Mouse (Mus musculus) large intestine, adult 2 months (tissue): Measurements from ENCODE around the gene Eif3d. TPM values are rescaled to one million over a fixed set of nuclear protein-coding genes. Genes with fewer than 3 reads are reported as not detected.

Source experiments
- DNase-seq: peaks from one replicate; pipeline ENCODE4 v3.0.0-alpha.2; 2012; ENCODE audit warnings: low read depth, low spot score
- WGBS: fragments of 180-500 bp; shearing (Covaris S2); methylation state at CpG from one replicate; pipeline ENCODE4 v1.1.7; 2018; 5-methylcytosine and 5-hydroxymethylcytosine counted together
- polyA plus RNA-seq: library from polyadenylated mRNA; depleted of rRNA; stranded (reverse); fragments of >200 nt; gene quantifications from 2 replicates; pipeline ENCODE4 v1.2.3, GENCODE M21; 2012

Gene Eif3d
- polyA plus RNA-seq, 1 experiment = 112 TPM

DNA sequence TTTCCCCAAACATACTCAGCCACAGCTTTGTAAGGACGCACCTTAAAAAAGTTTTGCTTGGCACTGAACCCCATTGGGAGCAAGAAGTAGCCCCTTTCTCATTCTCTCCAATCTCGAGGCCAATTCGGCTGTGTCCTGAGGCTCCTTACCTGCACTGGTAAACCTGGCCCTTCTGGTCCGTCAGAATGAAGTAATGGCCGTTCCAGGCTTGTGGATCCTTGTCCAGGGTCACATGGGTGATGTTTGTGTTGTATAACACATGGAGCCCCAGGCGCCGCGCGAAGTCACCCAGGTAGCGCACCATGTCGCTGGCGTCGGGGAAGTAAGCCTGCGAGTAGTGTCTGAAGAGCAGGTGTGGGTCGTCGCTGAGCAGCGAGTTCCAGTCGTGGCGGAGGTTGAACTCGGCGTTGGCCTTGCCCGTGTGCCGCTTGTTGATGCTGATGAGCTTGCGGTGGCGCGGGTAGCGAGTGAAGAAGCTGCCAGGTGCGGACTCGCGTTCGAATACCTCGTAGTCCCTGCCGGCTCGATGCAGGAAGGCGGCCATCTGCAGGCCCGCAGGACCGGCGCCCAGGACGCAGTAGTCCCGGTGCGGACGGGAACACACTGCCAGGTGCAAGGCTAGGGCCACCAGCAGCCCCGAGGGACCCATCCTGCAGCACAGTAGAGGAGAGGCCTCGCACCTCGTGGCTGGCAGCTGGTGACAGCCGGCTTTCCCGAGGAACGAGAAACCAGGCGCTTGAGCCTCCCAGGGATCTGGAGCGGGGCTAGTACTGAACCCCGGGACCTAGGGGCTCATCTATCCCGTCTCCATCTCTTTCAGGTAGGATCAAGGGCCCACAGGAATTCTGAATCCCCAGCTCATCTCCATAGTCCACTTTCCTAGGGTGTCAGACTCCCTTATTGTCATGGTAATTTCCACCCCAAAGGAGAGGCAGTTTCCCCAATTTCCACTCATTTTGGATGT lies 14.9 kb downstream of the Eif3d start:
- no peak for DNase-seq
- WGBS = 13% methylated on average over 52 of the region's 52 CpGs

DNA sequence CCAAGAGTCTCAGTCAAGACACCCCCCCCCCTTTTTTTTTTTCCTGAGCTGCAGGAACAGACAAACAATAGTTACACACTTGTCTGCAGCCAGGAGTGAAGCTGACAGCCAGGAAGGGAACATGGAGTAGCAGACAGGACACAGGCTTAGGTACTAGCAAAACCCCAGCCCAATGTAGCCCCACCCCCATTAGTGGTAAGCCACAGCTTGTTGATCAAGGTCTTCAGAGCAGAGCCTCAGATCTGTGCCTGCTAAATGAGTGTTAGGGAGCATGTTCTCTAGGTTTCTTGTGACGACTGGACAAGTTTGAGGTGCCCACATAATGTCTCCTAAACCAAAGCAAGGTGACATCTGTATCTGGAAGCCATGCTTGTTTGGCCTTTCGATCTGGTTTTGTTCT lies 16.3 kb downstream of the Eif3d start:
- 92% methylated on average over 2 of the region's 2 CpGs for whole genome bisulfite sequencing
- no peak for DNase-seq

DNA sequence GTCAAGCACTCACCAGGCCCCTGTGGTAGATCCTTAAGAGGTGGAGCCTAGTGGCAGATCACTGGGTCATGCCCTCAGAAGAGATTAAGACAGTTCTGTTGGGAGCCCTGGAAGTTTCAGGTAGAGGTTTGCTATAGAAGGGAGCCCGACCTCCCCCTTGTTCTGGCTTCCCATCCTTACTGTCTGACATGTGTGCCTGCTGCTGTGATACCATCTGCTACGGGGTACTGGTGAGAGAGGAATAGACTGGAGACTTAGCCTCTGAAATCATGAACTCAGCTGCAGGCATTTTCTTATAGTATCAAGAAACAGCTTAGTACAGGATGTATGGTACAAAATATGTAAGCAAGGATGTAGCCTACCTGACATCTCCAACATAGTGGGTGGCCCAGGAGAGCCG lies 17.7 kb downstream of the Eif3d start:
- WGBS = 83% methylated on average over 3 of the region's 3 CpGs
- DNase-seq = no peak

DNA sequence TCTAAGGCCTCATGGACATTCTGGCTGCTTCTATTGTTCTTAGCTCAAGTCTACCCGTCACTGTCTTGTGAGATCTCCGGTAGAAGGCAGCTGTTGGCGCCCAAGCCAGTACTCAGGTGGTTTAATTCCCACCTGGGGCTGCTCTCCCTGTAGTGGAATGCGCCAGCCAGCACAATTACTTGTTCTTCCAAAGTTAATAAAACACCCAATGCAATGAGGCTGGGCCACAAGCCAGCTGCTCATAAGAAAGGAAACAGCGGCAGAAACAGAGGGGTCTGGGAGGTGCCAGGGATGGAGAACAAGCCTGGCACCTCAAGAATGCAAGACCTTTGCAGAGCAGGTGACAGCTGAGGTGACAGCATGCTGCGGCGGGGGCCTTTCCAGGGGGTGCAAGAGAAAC lies 21.6 kb downstream of the Eif3d start:
- no peak for DNase-seq

DNA sequence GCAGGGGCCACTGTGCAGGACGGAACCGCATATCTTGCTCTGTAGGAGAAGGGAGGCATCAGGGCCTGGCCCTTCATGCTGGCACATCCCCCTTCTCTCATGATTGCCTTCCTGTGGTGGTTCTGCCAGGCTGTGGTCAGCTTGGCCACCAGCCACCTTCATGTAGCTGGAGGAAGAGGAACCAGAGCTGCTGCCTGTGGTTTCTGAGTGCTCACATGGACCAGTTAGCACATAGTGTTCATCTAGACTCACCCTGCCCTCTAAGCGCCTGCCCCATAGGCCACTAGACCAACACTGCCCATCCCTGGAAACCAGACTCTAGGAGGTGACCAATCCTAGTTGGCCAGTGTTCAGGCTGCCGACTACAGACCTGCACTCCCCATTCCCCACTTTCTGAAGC lies 24.9 kb downstream of the Eif3d start:
- 84% methylated on average over 4 of the region's 4 CpGs for WGBS
- DNase-seq = no peak

More for the DNA sequence above, 21.6 kb downstream of the Eif3d start:
- 38% methylated on average over 7 of the region's 7 CpGs for WGBS

DNA sequence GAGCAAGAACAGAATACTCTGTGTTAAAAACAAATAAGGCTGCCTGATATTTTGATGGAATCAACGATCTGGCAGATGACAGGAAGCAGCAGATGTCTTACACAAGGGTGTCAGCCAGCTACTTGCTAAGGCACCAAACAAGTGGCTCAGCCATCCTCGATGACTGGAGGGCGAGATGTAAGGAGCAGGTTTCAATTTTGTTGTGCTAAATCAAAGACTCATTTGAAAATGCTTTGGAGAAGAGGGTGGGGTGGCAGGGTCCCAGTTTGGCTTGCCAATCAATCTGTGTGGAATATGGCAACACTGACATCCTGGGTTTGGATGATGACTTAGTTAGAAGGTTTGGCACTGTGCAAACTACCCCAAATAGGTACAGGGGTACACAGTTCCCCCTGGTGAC lies 29.1 kb downstream of the Eif3d start:
- no peak for DNase-seq
- 84% methylated on average over 3 of the region's 3 CpGs for WGBS

DNA sequence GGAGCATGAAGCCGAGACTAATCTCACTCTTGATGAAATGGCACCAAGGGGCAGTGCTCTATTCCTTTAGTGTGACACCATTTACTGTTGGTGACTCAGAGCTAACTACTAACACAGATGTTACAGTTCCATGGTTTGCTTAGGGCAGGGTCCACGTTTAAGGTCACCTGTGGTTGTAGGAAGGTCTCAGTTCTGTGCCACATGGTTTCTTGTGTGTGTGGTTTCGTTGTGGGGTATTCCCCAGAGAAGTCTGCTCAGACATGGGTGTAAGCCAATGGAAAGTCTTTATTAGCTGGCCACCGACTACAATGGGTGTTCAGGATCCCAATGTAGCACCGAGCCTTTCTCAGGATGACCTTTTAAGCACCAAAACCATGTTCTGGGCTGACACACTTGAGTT lies 32.1 kb downstream of the Eif3d start:
- WGBS = 49% methylated on average over 5 of the region's 5 CpGs

DNA sequence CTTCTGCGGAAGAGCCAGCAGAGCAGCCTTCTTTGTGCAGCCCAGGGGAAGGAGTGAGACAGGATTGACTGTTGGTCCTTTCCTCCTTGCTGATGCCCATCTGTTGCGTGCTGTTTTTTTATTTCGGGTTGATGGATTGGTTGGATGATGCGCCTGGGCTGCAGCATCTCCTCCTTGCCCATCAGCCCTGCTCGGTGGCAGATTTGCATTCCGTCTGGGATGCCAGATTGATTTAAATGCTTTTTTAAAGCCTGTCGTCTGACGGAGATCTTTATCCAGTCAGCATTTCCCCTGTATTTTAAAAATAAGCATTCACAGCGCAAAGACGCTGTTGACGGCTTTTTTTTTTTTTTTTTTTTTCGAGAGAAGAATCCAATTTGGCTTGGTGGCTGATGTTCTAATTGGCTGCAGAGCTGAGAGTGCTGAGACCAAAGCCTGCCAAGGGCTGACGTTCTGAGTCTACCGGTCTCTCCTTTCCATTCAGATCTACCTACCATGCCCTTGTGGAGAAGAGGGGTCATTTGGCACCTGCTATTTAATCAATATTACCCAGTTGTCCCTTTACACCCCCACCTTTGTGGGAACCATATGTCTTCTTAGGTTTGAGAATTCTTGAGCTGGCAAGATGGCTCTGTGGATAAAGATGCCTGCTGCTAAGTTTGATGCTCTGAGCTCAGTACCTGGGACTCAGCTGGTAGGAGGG lies 34.8 kb downstream of the Eif3d start:
- WGBS = 87% methylated on average over 14 of the region's 14 CpGs
- DNase-seq = no peak

More for the DNA sequence above, 32.1 kb downstream of the Eif3d start:
- DNase-seq = no peak

DNA sequence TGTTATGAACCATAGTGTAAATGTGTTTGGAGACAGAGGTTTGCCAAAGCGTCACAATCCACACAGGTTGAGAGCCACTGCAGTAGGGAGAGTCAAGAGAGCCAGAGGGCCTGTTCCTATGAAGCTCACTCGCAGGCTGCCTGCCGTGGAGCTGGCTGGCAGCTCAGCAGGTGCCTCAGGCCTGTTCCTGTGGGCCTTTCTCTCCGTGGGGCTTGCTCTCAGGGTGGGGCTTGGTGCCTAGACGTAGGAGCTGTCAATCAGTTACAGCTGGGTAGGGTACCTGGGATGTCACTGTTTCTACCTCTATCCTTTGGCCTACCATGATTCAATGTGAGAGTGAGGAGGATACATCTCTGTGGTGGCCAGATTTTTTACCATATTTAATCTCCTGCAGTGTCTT lies 35.6 kb downstream of the Eif3d start:
- WGBS = 81% methylated on average over 5 of the region's 5 CpGs
- DNase-seq = no peak

DNA sequence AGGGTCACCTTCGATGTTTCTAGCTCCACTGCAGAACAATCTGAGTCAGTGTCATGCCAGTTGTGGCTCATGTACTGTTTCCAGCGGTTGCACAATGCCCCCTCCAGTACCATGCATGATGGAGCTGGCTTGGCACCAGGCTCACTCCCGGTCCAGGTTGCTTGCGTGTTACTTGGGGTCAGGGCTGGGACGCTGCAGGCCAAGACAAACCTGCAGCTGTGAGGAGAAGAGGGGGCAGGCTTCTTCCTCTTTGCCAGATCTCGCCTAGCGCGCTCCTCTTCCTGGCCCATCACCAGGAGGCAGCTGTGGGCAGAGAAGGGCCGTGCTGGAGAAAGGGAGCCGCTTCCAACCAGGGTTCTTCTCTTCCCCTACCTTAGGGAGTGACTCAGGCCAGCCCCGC lies 36.3 kb downstream of the Eif3d start:
- no peak for DNase-seq
- WGBS = 72% methylated on average over 11 of the region's 11 CpGs

DNA sequence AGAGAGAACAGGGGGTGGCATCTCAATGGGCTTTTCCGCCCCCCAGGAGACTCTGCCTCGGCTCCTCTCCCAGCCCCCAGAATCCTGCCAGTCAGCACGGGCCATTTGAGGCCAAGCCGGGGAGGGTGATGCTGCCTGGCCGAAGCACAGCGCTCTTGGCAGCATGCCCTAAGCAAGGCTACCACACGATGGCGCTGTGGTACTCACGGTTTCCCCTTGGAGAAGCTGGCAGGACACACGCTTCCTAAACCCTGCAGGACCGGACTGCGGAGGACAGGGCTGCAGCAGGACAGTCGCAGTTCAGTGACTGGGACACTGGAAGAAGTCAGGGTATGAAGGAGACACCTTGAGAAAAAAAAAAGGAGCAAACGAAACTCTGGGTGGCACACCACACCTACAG lies 36.8 kb downstream of the Eif3d start:
- under 1% methylated on average over 14 of the region's 14 CpGs for WGBS
- DNase-seq = peak; percentile 92

DNA sequence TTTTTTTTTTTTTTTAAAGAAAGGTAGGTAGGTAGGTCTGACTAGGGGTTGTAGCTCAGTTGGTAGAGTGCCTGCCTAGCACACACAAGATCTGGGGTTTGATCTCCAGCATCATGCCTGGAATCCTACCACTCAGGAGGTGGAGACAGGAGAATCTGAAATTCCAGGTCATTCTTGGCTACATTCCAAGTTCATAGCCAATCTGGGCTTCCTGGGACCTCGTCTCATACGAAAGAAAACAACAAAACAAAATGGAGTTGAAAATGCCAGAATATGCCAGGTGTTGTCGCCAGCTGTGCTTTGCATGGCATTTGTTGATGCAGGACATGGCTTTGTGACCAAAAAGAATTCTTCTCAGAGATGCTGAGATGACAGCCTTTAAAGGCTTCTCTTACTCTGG lies 37.4 kb downstream of the Eif3d start:
- WGBS = 42% methylated on average over 3 of the region's 3 CpGs
- DNase-seq = no peak

DNA sequence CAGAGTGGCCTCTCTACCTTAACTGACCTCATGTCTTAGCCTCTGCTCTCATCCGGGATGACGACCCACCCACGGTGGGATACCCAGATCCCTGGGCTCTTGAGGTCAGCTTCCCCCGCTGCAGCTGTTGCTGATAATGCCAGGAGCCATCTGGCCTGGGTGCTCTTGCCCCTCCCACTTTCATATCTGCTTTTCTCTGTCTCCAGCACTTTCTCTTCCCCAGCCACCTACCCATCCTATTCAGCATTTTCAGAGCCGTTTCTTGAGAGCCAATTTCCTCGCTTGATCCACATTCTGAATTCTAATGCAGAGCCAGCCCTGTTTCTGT lies 39.0 kb downstream of the Eif3d start:
- DNase-seq = no peak
- WGBS = 68% methylated on average over 6 of the region's 6 CpGs

DNA sequence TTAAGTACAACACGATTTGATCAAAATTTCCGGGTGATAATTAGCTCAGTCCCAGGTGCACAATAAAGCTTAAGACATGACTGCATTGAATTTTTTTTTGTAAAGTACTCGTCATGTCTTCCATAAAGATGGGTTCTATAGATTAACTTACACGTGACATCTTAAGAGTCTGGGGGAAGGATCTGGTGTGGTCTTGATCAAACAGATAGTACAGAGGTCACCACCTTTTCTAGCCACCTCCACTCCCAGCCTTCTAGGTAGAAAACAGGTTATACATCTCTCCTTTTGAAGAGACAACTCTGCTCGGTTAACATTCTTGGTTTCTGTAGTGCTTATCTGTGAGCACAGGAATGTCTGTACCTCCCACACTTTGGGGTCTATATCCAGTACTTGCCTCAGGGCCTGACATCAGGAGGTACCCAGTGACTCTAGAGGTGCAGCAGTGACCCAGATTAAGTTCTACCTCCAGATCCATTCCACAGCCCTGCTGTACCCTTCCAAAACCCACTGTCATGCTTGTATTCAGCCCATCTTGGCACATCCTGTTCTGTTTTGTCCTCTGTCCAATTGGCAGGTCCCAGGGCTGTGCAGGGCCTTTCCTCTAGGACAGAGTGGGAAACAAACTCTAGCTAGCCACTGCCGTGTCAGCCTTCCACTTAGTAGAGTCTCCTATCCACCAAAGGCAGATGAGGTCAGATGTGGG lies 39.5 kb downstream of the Eif3d start:
- DNase-seq = no peak
- 68% methylated on average over 6 of the region's 6 CpGs for WGBS

DNA sequence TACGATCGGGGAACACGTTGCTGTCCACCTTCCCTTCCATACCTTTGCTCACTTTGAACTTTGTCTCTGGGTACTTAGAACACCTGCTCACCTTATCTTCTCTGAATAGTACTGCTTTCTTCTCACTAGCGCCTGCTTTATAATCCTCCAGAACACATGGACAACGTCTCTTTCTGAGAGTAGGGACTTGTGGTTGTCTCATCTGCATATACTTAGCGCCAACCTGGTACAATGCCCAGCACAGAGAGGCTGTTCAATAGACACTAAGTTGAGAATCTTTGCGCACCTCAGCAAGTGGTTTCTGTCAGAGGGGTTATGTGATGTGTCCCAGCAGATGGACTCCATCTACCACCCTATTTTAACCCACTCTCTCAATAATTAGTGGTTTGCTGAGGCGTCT lies 40.8 kb downstream of the Eif3d start:
- 14% methylated on average over 8 of the region's 8 CpGs for WGBS
- no peak for DNase-seq

DNA sequence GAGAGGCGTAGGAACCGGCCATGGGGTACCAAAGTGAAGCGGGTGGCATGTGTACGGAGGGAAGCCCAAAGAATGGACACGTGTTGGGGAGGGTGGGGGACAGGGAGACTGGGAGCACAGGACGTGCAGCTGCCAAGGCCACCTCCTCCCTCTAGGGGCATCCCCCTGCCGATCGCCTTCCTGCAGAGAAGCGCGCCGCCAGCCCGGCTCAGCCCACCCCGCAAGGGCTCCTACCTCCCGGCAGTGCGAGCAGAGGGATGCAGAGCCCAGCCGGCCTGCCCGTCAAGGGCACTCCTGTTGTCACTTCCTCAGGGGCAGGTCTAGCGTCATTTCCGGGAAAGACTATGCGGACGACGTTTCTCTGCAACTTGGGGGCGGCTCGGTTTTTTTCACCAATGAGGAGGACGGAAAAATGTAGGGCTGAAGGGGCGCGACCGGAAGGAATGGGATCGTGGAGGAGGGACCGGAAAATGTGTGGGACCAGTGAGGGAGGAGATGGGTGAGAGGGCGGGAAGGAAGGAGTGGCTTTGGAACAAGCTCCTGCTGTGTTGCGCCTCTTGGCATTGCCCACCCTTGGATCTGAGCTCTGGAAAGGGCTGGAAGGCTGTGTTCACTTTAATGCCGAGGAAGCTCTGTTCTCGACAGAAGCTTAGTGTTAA lies 41.8 kb downstream of the Eif3d start, which contains the start of gene Txn2:
TSS of gene Txn2 (minus strand) at position 334 of the 659 bp plus-strand sequence.
- under 1% methylated on average over 34 of the region's 34 CpGs for WGBS

DNA sequence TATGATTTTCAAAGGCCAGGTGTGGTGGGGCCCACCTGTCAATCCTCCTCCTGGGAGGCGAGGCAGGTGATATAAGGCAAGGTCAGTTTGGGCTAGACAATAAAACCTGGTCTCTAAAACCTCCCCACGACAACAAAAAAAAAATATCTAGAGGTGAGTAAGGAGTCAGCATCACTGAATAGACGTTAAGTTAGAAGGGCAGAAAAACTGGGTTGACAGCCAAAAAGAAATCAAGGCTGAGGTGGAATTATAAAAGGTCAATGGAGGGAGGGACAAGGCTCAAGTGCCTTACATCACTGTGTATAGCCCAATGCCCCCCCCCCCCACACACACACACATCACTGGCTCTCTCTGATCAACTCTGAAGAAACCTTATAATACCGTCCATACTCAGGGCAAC lies 42.5 kb downstream of the Eif3d start:
- 4% methylated on average over 4 of the region's 4 CpGs for WGBS
- no peak for DNase-seq

More for the DNA sequence above, 41.8 kb downstream of the Eif3d start, which contains the start of gene Txn2:
- DNase-seq = peak; percentile 99

DNA sequence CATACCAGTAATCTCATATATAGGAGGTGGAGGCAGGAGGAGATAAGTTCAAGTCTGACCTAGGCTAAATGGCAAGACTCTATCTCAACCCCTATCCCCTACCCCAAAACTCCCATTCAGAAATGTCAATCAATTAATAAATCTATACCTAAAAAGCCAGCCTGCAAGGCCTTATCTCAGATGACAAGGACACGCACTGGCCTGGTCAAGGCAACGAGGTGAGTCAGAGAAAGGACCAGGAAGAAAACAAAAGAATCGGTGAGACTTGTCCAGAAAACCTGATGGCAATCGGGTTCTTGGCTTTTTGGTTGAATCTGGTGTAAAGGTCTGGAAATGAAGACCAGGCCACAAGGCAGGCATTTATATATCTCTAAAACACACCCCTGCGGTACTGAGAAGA lies 43.7 kb downstream of the Eif3d start:
- 81% methylated on average over 5 of the region's 5 CpGs for WGBS
- no peak for DNase-seq

DNA sequence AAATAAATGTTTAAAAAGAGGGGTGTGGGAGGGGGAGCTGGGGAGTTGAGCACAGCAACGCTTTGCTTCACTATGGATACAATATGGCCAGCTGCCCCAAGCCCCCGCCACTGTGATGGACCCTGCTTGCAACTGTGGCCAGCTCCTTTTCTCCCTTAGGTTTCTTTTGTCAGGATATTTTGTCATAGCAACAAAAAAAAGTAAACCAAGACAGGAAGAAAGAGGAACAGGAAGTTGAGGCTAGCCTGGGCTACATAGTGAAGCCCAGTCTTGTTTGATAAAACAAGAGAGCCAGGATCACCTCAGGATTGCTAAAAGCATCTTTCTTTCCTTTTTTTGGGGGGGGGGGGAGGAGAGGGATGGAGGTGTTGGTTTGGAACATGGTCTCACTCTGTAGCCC lies 45.4 kb downstream of the Eif3d start:
- 94% methylated on average over 2 of the region's 2 CpGs for WGBS
- no peak for DNase-seq
